Mouse (Mus musculus) spleen, postnatal 4 days (tissue): Measurements from ENCODE around the gene Flt3l.
A peak's percentile ranks its signal among the peaks of the same experiment; 100 is the strongest.
"Not testable (repeated sequence)": the region's sequence is repeated elsewhere in the genome, so short reads cannot be mapped to it uniquely, and the experiment has no call there.

ENCODE experiments used
- DNase-seq, 2 experiments: peaks; one replicate each; pipeline ENCODE4 v3.0.0; 2022; ENCODE audit warnings: low spot score in 2 of 2

Flt3l gene

DNA sequence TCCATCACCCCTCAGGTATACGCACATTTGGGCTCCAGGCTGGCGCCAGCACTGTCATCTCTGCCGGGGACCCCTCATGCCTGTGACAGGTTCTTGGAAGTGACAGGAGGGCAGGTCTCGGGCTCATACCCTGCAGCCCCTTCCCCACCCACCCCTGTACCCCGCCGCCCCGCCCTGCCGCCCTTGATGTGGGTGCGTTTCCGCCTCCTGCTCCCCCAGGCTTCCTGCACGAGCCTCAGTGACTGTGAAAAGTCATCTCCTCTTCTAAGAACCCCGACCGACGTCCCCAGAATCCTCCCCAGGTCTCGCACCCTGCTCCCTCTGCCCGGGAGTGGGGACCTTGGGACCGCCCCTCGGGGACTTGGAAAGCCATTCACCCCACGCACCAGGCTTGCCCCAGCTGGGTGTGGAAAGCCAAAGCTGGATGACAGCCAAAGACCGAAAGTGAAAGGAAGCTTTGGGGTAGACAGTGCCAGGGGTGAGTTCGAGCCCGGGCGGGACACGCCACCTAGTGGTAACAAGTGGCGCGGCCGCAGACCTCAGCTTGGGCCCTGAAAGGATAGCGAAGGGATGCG is at the start of gene Flt3l, which contains the start of gene Gm45713:
Flt3l (minus strand) TSS at position 440 of the 575 bp plus-strand sequence.
Gm45713 (minus strand) TSS at position 239 of the 575 bp plus-strand sequence.
- DNase-seq, result peak; percentile 93 to 97

DNA sequence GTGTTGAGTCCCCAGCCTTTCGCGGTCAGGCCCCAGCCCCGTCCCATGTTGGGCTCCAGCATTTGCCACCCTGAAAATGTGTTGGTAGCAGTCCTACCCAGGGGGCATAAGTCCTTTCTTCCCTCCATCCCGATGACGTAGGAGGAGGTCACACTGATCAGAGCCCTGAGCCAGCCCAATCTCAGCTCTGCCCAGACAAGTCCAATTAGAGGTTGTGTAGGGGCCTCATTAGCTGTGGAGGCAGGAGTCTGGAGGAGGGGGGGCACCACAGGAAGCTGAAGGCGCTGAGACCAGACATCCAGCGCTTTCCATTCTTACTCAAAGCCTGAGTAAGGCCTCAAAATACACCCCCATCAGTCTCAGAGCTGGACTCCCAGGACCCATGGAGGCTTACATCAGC is 49.7 kb upstream of the Flt3l start:
- DNase-seq, result no peak

GRCm38 (mm10) chr7:45183672-45184071 is 47.4 kb upstream of the Flt3l start:
- DNase-seq, result no peak

DNA sequence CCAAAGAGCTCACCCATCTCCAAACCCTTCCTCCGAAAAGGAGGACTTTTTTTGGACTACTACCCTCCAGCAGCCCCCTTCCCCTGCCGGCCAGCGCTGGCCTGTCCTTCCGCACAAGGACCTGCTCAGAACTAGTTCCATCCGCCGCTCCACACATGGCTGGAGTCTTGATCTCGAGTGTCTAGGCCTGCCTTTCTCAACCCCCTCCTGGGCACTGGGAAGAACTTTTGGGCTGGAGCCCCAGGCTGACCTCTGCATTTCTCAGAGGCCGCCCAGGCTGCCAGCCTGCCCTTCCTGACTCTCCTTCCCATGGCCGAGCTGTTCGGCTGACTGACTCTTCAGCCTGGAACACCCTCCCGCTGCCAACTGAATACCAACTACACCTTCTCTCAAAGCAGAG is 46.4 kb upstream of the Flt3l start:
- no peak for DNase-seq

DNA sequence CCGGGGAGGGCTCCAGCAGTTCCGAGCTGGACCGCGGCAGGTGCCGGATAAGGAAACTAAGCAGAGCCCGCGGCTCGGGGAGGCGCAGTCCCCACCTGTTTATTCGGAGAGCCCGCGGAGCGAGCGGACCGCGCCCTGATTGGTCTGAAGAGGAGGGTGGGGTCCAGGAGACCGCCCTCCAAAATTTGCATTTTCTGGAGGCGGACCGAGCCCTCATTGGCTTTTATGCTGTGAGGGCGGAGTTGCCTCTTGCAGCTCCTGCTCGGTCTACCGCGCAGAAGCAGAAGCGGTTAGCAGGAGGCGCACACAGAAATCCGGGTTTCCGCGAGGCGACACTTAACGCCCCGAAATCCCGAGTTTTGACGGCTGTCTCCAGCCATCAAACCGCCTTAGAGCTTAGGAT is 46.0 kb upstream of the Flt3l start:
- peak; percentile 88 to 92 for DNase-seq

- DNase-seq, result peak; percentile 28 to 75
These were observed 45.3 kb upstream of the Flt3l start for GRCm38 (mm10) chr7:45181540-45181939.

DNA sequence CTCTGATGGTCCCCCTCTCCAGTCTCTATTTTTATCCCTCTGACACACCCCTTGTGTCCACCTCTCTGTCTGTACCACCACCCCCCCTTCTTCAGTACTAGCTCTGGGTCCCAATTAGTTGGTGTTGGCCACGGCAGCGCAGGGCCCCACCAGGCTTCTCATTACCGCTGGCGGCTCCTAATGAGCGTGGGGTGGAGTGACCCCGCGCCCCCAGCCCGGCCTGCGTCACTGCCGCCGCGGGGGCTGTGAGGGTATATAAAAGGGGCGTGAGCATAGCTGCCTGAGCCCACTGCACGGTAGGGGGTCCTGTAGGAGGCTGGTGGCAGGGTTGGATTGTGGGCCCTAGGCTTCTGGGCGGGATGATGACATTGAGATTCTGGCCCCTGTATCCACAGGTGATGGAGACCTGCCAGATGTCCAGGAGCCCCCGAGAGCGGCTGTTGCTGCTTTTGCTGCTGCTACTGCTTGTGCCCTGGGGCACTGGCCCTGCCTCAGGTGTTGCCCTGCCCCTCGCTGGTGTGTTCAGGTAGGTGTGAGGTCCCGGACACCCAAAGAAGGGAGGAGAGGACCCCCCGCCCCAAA is 44.8 kb upstream of the Flt3l start, which contains the start of gene Pth2:
Pth2 (plus strand) TSS at position 100 of the 582 bp plus-strand sequence.
- no peak for DNase-seq

DNA sequence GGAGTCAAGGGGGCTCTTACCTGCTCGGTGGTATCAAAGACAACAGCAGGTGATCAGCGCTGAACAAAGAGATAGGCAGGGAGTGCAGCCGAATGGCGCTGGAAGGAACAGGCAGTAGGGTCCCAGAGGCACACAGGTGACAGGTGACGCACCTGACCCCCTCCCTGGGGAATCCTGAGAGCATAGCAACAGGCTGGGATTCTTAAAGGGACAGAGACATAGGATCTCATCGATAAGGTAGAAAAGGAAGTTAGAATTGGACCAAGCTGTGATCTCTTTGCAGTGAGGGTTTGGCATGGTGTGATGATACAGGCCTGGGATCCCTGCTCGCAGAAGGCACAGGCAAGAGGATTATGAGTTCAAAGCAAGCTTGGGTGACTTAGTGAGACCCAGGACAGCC is 43.2 kb upstream of the Flt3l start, which contains the start of gene Gfy:
Gfy (minus strand) TSS at position 101 of the 400 bp plus-strand sequence.
- DNase-seq, result no peak

DNA sequence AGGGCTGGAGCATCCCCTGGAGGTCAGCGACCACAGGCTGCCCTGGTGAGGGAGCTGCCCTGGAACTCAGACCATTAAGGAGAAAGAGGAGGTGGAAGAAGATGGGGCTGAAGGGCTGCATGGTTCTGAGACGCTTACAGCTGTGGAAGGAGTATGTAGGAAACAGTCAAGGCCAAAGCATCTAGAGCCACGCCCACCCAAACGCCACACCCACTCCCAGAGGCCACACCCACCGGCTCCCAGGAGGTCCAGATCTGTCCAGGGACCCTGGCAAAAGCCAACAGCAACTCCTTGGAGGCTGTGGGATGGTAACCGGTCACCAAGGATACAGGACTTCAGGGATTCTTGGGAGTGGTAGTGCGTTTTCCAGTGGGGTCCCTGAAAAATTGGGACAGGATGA is 42.3 kb upstream of the Flt3l start:
- DNase-seq, result no peak

GRCm38 (mm10) chr7:45176356-45176755 is 40.1 kb upstream of the Flt3l start:
- no peak for DNase-seq

DNA sequence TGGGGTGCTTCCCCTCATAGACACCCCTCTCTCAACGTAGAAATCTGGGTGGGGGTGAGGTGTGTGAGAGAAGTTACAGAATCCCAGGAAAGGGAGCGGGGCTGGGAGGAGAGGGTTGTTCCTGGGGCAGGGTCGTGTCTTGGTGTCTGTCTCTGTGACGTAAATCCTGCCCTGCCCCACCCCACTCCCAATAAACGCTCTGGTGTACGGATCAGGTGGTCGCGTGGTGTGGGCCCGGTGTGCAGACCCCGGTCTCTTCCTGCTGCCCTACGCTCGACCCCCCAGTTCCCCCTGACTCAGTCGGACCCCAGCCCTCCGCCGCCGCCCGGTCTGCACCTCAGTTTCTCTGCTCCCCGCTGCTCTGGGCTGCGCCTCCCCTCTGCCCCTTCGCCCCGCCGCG is 39.7 kb upstream of the Flt3l start:
- no peak for DNase-seq

DNA sequence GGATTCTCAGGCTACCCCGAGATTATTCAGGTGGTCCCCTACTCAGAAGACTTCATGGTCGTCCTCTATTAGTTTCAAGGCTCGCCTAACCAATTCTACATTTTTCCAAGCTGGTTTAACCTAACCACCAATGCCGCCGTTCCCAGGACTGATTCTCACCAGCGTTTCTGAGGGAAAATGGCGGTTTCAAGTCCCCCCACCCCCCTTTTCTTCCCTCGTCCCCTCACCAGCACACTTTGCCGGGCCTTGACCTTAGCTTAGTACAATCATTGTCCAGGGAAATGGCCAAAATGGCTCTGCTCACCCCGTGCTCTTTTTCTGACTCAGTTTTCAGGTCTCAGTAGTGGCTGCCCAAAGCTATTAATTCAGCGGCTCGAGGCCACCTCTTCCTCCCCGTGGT is 39.2 kb upstream of the Flt3l start:
- DNase-seq, result no peak

DNA sequence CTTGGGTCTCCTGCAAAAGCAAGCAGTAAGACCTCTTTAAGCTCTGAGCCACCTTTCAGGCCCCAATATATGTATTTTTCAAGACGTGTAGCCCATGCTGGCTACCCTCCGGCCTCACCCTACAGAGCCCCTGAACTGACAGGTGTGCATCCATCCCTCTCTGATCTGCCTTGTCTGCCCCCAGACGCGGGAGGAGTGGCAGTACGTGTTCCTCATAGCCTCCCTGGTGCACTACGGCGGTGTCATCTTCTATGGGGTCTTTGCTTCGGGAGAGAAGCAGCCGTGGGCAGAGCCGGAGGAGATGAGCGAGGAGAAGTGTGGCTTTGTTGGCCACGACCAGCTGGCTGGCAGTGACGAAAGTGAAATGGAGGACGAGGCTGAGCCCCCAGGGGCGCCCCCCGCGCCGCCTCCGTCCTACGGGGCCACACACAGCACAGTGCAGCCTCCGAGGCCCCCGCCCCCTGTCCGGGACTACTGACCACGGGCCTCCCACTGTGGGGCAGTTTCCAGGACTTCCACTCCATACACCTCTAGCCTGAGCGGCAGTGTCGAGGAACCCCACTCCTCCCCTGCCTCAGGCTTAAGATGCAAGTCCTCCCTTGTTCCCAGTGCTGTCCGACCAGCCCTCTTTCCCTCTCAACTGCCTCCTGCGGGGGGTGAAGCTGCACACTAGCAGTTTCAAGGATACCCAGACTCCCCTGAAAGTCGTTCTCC is 38.5 kb upstream of the Flt3l start:
- no peak for DNase-seq

- DNase-seq, result not testable (repeated sequence)
These were observed 37.5 kb upstream of the Flt3l start for GRCm38 (mm10) chr7:45173772-45174171.

GRCm38 (mm10) chr7:45172974-45173373 is 36.7 kb upstream of the Flt3l start:
- peak; percentile 38 to 82 for DNase-seq

DNA sequence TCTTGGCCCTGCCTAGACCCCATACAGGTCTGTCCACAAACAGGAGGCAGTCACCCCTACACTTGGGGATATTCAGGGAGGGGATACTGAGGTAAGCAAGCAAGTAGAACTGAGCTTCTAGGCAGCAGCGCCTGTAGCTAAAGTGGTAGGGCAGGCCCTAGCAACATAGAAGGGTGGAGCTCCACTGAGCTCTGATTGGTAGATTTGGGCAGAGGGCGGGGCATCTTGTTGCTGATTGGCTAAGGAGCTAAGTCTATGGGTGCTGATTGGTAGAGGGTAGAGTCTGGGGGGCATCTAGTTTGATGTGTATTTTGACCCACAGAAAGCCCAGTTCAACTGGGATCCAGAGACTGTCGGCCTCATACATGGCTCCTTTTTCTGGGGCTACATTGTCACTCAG is 33.3 kb upstream of the Flt3l start:
- no peak for DNase-seq

GRCm38 (mm10) chr7:45168656-45169055 is 32.4 kb upstream of the Flt3l start:
- no peak for DNase-seq

- no peak for DNase-seq
These were observed 31.7 kb upstream of the Flt3l start for GRCm38 (mm10) chr7:45167761-45168445.

GRCm38 (mm10) chr7:45166950-45167401 is 30.7 kb upstream of the Flt3l start:
- no peak for DNase-seq

GRCm38 (mm10) chr7:45165701-45166100 is 29.5 kb upstream of the Flt3l start:
- no peak for DNase-seq

- no peak for DNase-seq
These were observed 28.6 kb upstream of the Flt3l start for GRCm38 (mm10) chr7:45164833-45165232.
